Mouse (Mus musculus): ENCODE data around the gene Gm11111. TPM values are rescaled to one million over a fixed set of nuclear protein-coding genes. Genes with fewer than 3 reads are reported as not detected.

Gm11111 gene
- total RNA-seq, 2 experiments from 2014 or later: not detected

- DNase-seq (ENCODE audit: low spot score in 2 of 2): no peak
Observed at GRCm38 (mm10) chr5:98580811-98581210, 28.3 kb downstream of the Gm11111 start.

DNA sequence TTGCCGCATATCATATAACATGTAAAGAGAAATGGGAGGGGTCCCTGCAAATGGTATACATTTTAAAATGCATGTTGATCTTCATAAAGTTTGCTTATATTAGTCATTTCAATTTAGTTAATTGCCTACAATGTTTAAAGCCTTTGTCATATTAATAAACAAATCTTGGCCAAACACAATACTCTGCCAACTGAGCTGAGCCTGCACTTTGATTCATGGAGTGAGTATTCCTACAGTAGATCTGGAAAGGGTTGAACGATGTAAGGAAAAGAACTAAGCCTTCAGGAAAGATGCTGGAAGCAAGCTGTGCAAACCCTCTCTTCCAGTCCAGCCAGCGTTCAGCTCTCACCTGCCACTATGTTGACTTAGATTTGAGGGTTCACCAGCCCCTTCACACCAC lies 29.6 kb downstream of the Gm11111 start:
- no peak for DNase-seq (ENCODE audit: low spot score in 2 of 2)

DNA sequence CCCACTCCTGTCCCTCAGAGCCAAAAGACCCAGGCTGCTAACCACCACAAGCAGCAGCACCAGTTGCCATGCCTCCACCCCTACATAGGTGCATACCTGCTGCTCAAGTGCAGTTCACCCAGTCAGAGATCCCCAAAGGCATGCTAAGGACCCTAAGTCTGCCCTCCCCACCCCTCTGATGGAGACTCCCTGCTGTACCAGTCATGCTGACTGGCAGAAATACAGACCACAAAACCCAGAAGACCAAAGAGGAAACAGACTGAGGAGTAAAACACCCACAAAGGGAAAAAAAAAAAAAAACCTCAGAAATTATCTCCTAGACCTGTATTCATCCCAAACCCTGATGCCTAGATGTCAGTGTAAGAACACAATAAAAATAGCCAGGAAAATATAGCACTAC lies 33.4 kb downstream of the Gm11111 start:
- no peak for DNase-seq (ENCODE audit: low spot score in 2 of 2)

Other genes with a start within 250 kb of the Gm11111 start
- gene Cfap299, start 223.4 kb upstream of the Gm11111 start, total RNA-seq (2021): under 1 TPM; 0.41 to 0.89 TPM